In the genomic region with DNA sequence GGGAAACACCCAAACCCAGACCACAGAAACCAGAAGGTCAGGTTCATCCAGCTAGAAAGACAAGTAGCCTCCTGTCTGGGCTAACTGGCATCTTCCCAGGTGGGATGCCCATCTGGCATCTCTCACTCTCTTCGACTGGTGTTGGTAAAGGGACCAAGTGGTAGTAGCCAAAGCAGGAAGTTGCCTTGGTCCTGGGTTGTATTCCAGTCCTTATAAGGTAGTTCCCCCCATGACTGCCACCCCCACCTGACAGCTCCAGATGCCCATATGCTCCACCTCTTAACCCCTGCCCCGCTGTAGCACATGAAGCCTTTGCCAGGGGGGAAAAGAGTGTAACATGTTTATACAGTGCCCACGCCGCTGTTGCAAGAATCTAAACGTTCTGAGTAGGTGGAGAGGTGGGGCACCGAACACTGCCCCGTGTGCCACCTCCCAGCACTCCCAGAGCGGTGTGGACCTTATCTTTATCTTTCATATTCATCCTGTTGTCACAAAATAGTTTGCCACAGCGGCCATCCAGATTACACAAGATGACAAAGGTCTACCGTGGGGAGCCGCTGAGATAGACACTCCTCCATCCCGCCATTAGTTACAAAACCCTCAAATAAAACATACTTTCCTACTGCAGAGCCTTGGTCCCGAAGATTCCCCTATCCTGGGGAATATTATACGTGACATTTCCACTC, we compare ENCODE assay signal across 8 mouse cellular contexts. TPM values are rescaled to one million over a fixed set of nuclear protein-coding genes. Genes with fewer than 3 reads are reported as not detected.
DNase-seq lines count a peak whose midpoint lies in the region; ATAC-seq and TF ChIP-seq lines count a peak whose summit lies in the region.

No protein-coding gene starts in this region.

- 0 out of 2 replicates have a peak, but pooled peaks have one; percentile 19 for ATAC-seq in heart, embryonic 15.5 days (replicated peaks; ENCODE audit: insufficient number of reproducible peaks, insufficient read depth, low FRiP score, low read depth)
- no peak for ATAC-seq in liver, embryonic 13.5 days (ENCODE audit: low read depth)
- no peak for ATAC-seq in neural tube, embryonic 12.5 days (ENCODE audit: low FRiP score, low read depth)

- no peak for DNase-seq in testis, postnatal 14 days (ENCODE audit: low spot score)
- DNase-seq in liver, embryonic 13.5 days: no peak
- DNase-seq in right cerebral cortex, adult 2 months (ENCODE audit: low spot score in 2 of 2): no peak
- DNase-seq in yolk sac, embryonic 10.5 days (ENCODE audit: low spot score): no peak

- TF ChIP-seq CTCF in testis, adult 2 months (IDR thresholded peaks at IDR 0.05; ENCODE audit: control insufficient read depth, insufficient read depth, insufficient replicate concordance, low read depth, low read length): no peak
- TF ChIP-seq CTCF in cortical plate, adult 2 months (IDR thresholded peaks at IDR 0.05; ENCODE audit: extremely low read depth, insufficient read depth, low read length): no peak

- peaks cover 20% of the 10 kb centered on the region for H3K4me1 ChIP-seq in testis, adult 2 months (ENCODE audit: control insufficient read depth, insufficient read depth, low read length)
- H3K4me1 ChIP-seq in cortical plate, adult 2 months (ENCODE audit: control insufficient read depth, insufficient read depth, low read length): peaks cover 5% of the 10 kb centered on the region
- H3K4me1 ChIP-seq in heart, embryonic 15.5 days (replicated peaks): peaks cover 43% of the 10 kb centered on the region
- peaks cover 40% of the 10 kb centered on the region for H3K4me1 ChIP-seq in liver, embryonic 13.5 days (replicated peaks)
- H3K4me1 ChIP-seq in neural tube, embryonic 12.5 days: peaks cover 27% of the 10 kb centered on the region

- H3K36me3 ChIP-seq in testis, adult 2 months (ENCODE audit: control insufficient read depth, insufficient read depth, low read length): no peaks in the 10 kb centered on the region; the same call in 1 of the 2 replicates
- H3K36me3 ChIP-seq in heart, embryonic 15.5 days: peaks cover 31% of the 10 kb centered on the region
- H3K36me3 ChIP-seq in liver, embryonic 13.5 days: peaks cover 28% of the 10 kb centered on the region
- peaks cover 35% of the 10 kb centered on the region for H3K36me3 ChIP-seq in neural tube, embryonic 12.5 days

- TF ChIP-seq POLR2A in testis, adult 2 months (IDR thresholded peaks at IDR 0.05; ENCODE audit: control insufficient read depth, low read depth, low read length): no peak
- no peak for TF ChIP-seq POLR2A in cortical plate, adult 2 months (IDR thresholded peaks at IDR 0.05; ENCODE audit: extremely low read depth, insufficient read depth, low read length)

- peak overlapping the region; percentile 71 for H3K27ac ChIP-seq in testis, adult 2 months (ENCODE audit: control insufficient read depth, insufficient read depth, low read depth, low read length)
- H3K27ac ChIP-seq in cortical plate, adult 2 months (ENCODE audit: insufficient read depth, low read length): peak overlapping the region; percentile 91
- peak overlapping the region; percentile 88 for H3K27ac ChIP-seq in heart, embryonic 15.5 days
- peak overlapping the region; percentile 59; the same call in 1 of the 2 replicates for H3K27ac ChIP-seq in liver, embryonic 13.5 days
- no peak overlapping the region for H3K27ac ChIP-seq in neural tube, embryonic 12.5 days

- H3K9me3 ChIP-seq in heart, embryonic 15.5 days (replicated peaks): no peaks in the 10 kb centered on the region
- no peaks in the 10 kb centered on the region for H3K9me3 ChIP-seq in liver, embryonic 13.5 days (replicated peaks)
- H3K9me3 ChIP-seq in neural tube, embryonic 12.5 days: no peaks in the 10 kb centered on the region

- peak overlapping the region; percentile 83 for H3K4me3 ChIP-seq in testis, adult 2 months (ENCODE audit: control insufficient read depth, low read depth, low read length)
- peak overlapping the region; percentile 55 for H3K4me3 ChIP-seq in cortical plate, adult 2 months (ENCODE audit: insufficient read depth, low read length)
- H3K4me3 ChIP-seq in heart, embryonic 15.5 days: peak overlapping the region; percentile 93
- peak overlapping the region; percentile 93 for H3K4me3 ChIP-seq in liver, embryonic 13.5 days (replicated peaks)
- H3K4me3 ChIP-seq in neural tube, embryonic 12.5 days: peak overlapping the region; percentile 95

- H3K27me3 ChIP-seq in testis, adult 2 months (ENCODE audit: control insufficient read depth, insufficient read depth, low read length): no peaks in the 10 kb centered on the region
- no peaks in the 10 kb centered on the region for H3K27me3 ChIP-seq in heart, embryonic 15.5 days
- H3K27me3 ChIP-seq in liver, embryonic 13.5 days: no peaks in the 10 kb centered on the region
- H3K27me3 ChIP-seq in neural tube, embryonic 12.5 days (replicated peaks): no peaks in the 10 kb centered on the region

- H3K4me2 ChIP-seq in heart, embryonic 15.5 days: peak overlapping the region; percentile 90
- peak overlapping the region; percentile 95 for H3K4me2 ChIP-seq in liver, embryonic 13.5 days
- H3K4me2 ChIP-seq in neural tube, embryonic 12.5 days (replicated peaks): peak overlapping the region; percentile 73

- 9% methylated on average over 14 of the region's 14 CpGs for WGBS in heart, embryonic 15.5 days
- WGBS in liver, embryonic 13.5 days (ENCODE audit: insufficient replicate concordance): 7% methylated on average over 14 of the region's 14 CpGs
- 42% methylated on average over 14 of the region's 14 CpGs for WGBS in neural tube, embryonic 12.5 days

- H3K9ac ChIP-seq in heart, embryonic 15.5 days: peak overlapping the region; percentile 90
- peak overlapping the region; percentile 92 for H3K9ac ChIP-seq in liver, embryonic 13.5 days
- H3K9ac ChIP-seq in neural tube, embryonic 12.5 days: peak overlapping the region; percentile 98

RNA-seq across cellular contexts. Expression of gene Sun2, which starts 1.0 kb away (rescaled TPM):
- polyA plus RNA-seq in testis, adult 2 months (2012; rRNA removed): 16.7 and 19.5 TPM in 2 replicates
- polyA plus RNA-seq in cortical plate, adult 2 months (2012; rRNA removed): 29.7 and 32.0 TPM in 2 replicates
- 4.7 and 6.2 TPM in 2 replicates for polyA plus RNA-seq in heart, embryonic 15.5 days (2015; fragmentation: Nextera tagmentation; extraction: Ambion mirVana)
- 1.3 and 1.5 TPM in 2 replicates for polyA plus RNA-seq in liver, embryonic 13.5 days (2015; fragmentation: Nextera tagmentation; extraction: Ambion mirVana)
- polyA plus RNA-seq in neural tube, embryonic 12.5 days (2016; fragmentation: Nextera tagmentation; extraction: Ambion mirVana): 8.0 and 9.5 TPM in 2 replicates

RNA-seq across cellular contexts. Expression of gene Dnal4, which starts 36.3 kb away (rescaled TPM):
- 187 and 198 TPM in 2 replicates for polyA plus RNA-seq in testis, adult 2 months (2012; rRNA removed)
- 71.5 and 72.4 TPM in 2 replicates for polyA plus RNA-seq in cortical plate, adult 2 months (2012; rRNA removed)
- polyA plus RNA-seq in heart, embryonic 15.5 days (2015; fragmentation: Nextera tagmentation; extraction: Ambion mirVana): 37.2 and 46.0 TPM in 2 replicates
- polyA plus RNA-seq in liver, embryonic 13.5 days (2015; fragmentation: Nextera tagmentation; extraction: Ambion mirVana): 9.1 and 10.5 TPM in 2 replicates
- polyA plus RNA-seq in neural tube, embryonic 12.5 days (2016; fragmentation: Nextera tagmentation; extraction: Ambion mirVana): 73.1 and 79.2 TPM in 2 replicates

RNA-seq across cellular contexts. Expression of gene Gtpbp1, which starts 50.7 kb away (rescaled TPM):
- 38.8 and 42.7 TPM in 2 replicates for polyA plus RNA-seq in testis, adult 2 months (2012; rRNA removed)
- 36.4 and 36.9 TPM in 2 replicates for polyA plus RNA-seq in cortical plate, adult 2 months (2012; rRNA removed)
- polyA plus RNA-seq in heart, embryonic 15.5 days (2015; fragmentation: Nextera tagmentation; extraction: Ambion mirVana): 23.7 and 30.0 TPM in 2 replicates
- 32.6 and 36.9 TPM in 2 replicates for polyA plus RNA-seq in liver, embryonic 13.5 days (2015; fragmentation: Nextera tagmentation; extraction: Ambion mirVana)
- 41.6 and 42.5 TPM in 2 replicates for polyA plus RNA-seq in neural tube, embryonic 12.5 days (2016; fragmentation: Nextera tagmentation; extraction: Ambion mirVana)

RNA-seq across cellular contexts. Expression of gene Josd1, which starts 53.6 kb away (rescaled TPM):
- 22.6 and 24.9 TPM in 2 replicates for polyA plus RNA-seq in testis, adult 2 months (2012; rRNA removed)
- polyA plus RNA-seq in cortical plate, adult 2 months (2012; rRNA removed): 64.0 and 64.3 TPM in 2 replicates
- 20.6 and 24.5 TPM in 2 replicates for polyA plus RNA-seq in heart, embryonic 15.5 days (2015; fragmentation: Nextera tagmentation; extraction: Ambion mirVana)
- polyA plus RNA-seq in liver, embryonic 13.5 days (2015; fragmentation: Nextera tagmentation; extraction: Ambion mirVana): 20.0 and 21.6 TPM in 2 replicates
- 26.7 and 26.9 TPM in 2 replicates for polyA plus RNA-seq in neural tube, embryonic 12.5 days (2016; fragmentation: Nextera tagmentation; extraction: Ambion mirVana)
